Mouse (Mus musculus) embryonic facial prominence, embryonic 11.5 days (tissue): ENCODE results near the gene Atl3. TPM values are rescaled to one million over a fixed set of nuclear protein-coding genes. Genes with fewer than 3 reads are reported as not detected.
A peak's percentile ranks its signal among the peaks of the same experiment; 100 is the strongest.
"Not testable (repeated sequence)": the region's sequence is repeated elsewhere in the genome, so short reads cannot be mapped to it uniquely, and the experiment has no call there.

Experiments
- ATAC-seq: fragments of 200-750 bp; cut with Nextera tagmentation; replicated peaks from 2 replicates; pipeline ENCODE4 v1.8.0; 2017; ENCODE audit warnings: low read depth; ENCODE audit not compliant: insufficient number of reproducible peaks, low FRiP score, low TSS enrichment
- DNase-seq: peaks from one replicate; pipeline ENCODE4 v3.0.0-alpha.2; 2015; ENCODE audit warnings: low spot score
- H3K27ac ChIP-seq: fragments of 300-500 bp; sonication (generic); replicated peaks from 2 replicates; pipeline ENCODE4 v1.5.1; 2014; ENCODE audit warnings: mild to moderate bottlenecking, low read depth, low read length, control low read depth
- H3K27me3 ChIP-seq: fragments of 300-500 bp; sonication (generic); 2 replicates; pipeline ENCODE4 v1.6.1; 2014; ENCODE audit warnings: mild to moderate bottlenecking, low read length, moderate library complexity, mixed read lengths; ENCODE audit not compliant: control insufficient read depth, insufficient read depth
- H3K36me3 ChIP-seq: fragments of 300-500 bp; sonication (generic); replicated peaks from 2 replicates; pipeline ENCODE4 v1.6.1; 2014; ENCODE audit warnings: low read depth, mild to moderate bottlenecking, low read length, moderate library complexity, mixed read lengths; ENCODE audit not compliant: control insufficient read depth, insufficient read depth
- H3K4me1 ChIP-seq: fragments of 300-500 bp; sonication (generic); 2 replicates; pipeline ENCODE4 v1.6.1; 2014; ENCODE audit warnings: low read length, mixed read lengths; ENCODE audit not compliant: control insufficient read depth, insufficient read depth
- H3K4me2 ChIP-seq: fragments of 300-500 bp; sonication (generic); 2 replicates; pipeline ENCODE4 v1.6.1; 2014; ENCODE audit warnings: low read depth, mild to moderate bottlenecking, control low read depth, low read length, moderate library complexity
- H3K4me3 ChIP-seq: fragments of 300-500 bp; sonication (generic); 2 replicates; pipeline ENCODE4 v1.5.1; 2014; ENCODE audit warnings: low read depth, low read length, control low read depth
- H3K9ac ChIP-seq: fragments of 300-500 bp; sonication (generic); replicated peaks from 2 replicates; pipeline ENCODE4 v1.6.1; 2014; ENCODE audit warnings: mild to moderate bottlenecking, control low read depth, low read length
- H3K9me3 ChIP-seq: fragments of 300-500 bp; sonication (generic); replicated peaks from 2 replicates; pipeline ENCODE4 v1.6.1; 2016; ENCODE audit warnings: mild to moderate bottlenecking, low read length, inconsistent platforms, mixed read lengths; ENCODE audit not compliant: control insufficient read depth
- WGBS: fragments of 180-500 bp; shearing (Covaris S2); extraction: QIAGEN DNeasy Blood & Tissue Kit; methylation state at CpG from one replicate; pipeline ENCODE4 v1.1.7; 2014; 5-methylcytosine and 5-hydroxymethylcytosine counted together
- polyA plus RNA-seq: library from polyadenylated mRNA; unstranded; fragments of >200 nt; fragmentation: Nextera tagmentation; extraction: Ambion mirVana; gene quantifications from 2 replicates; pipeline ENCODE4 v1.2.1, GENCODE M21; 2014

The Atl3 gene
- polyA plus RNA-seq, 1 experiment from 2014 or later = 11.9 TPM

- DNase-seq = no peak
- Histone ChIP-seq H3K4me1 (no peaks in the 10 kb centered on the region), H3K27ac (no peak overlapping the region), H3K4me2 (no peak overlapping the region), H3K9me3 (no peaks in the 10 kb centered on the region), H3K4me3 (no peak overlapping the region), H3K9ac (no peak overlapping the region), H3K27me3 (no peaks in the 10 kb centered on the region), H3K36me3 (no peaks in the 10 kb centered on the region)
- 87% methylated on average over 6 of the region's 6 CpGs for WGBS
- ATAC-seq = no peak
Observed at GRCm38 (mm10) chr19:7491960-7492359, 1.9 kb upstream of the Atl3 start.

- no peak overlapping the region for H3K9ac ChIP-seq
- DNase-seq = no peak
- no peak overlapping the region for H3K27ac ChIP-seq
- H3K9me3 ChIP-seq = no peaks in the 10 kb centered on the region
- no peak for ATAC-seq
- no peaks in the 10 kb centered on the region for H3K4me1 ChIP-seq
- H3K4me3 ChIP-seq = no peak overlapping the region
- H3K36me3 ChIP-seq = no peaks in the 10 kb centered on the region
- 95% methylated on average over 2 of the region's 2 CpGs for WGBS
- no peak overlapping the region for H3K4me2 ChIP-seq
- no peaks in the 10 kb centered on the region for H3K27me3 ChIP-seq
Observed at GRCm38 (mm10) chr19:7492682-7493081, 1.2 kb upstream of the Atl3 start.

- no peaks in the 10 kb centered on the region for H3K9me3 ChIP-seq
- under 1% methylated on average over 84 of the region's 84 CpGs for whole genome bisulfite sequencing
- peak overlapping the region; percentile 43 for H3K4me3 ChIP-seq
- H3K4me2 ChIP-seq = peak overlapping the region; percentile 52
- peak overlapping the region; percentile 62 for H3K9ac ChIP-seq
- DNase-seq (peak; percentile 95), ATAC-seq (peak; percentile 97)
- no peaks in the 10 kb centered on the region for H3K4me1 ChIP-seq
- H3K36me3 ChIP-seq = no peaks in the 10 kb centered on the region
- H3K27me3 ChIP-seq = no peaks in the 10 kb centered on the region
- peak overlapping the region; percentile 72 for H3K27ac ChIP-seq
Observed at GRCm38 (mm10) chr19:7494187-7495015, 561 bp downstream of the Atl3 start.

GRCm38 (mm10) chr19:7495221-7496038 is 1.6 kb downstream of the Atl3 start:
- no peaks in the 10 kb centered on the region for H3K9me3 ChIP-seq
- H3K4me2 ChIP-seq = peak overlapping the region; percentile 52
- H3K9ac ChIP-seq = peak overlapping the region; percentile 62
- no peaks in the 10 kb centered on the region for H3K27me3 ChIP-seq
- H3K27ac ChIP-seq = no peak overlapping the region
- no peaks in the 10 kb centered on the region for H3K36me3 ChIP-seq
- DNase-seq (no peak), ATAC-seq (no peak)
- WGBS = 46% methylated on average over 14 of the region's 14 CpGs
- H3K4me1 ChIP-seq = no peaks in the 10 kb centered on the region
- peak overlapping the region; percentile 43 for H3K4me3 ChIP-seq

- not testable (repeated sequence) for H3K4me2 ChIP-seq, H3K4me1 ChIP-seq, ATAC-seq, H3K9me3 ChIP-seq, H3K36me3 ChIP-seq, H3K27me3 ChIP-seq, DNase-seq, H3K27ac ChIP-seq, H3K9ac ChIP-seq, H3K4me3 ChIP-seq
- WGBS = 86% methylated on average over 1 of the region's 1 CpGs
Observed at GRCm38 (mm10) chr19:7496070-7496469, 2.2 kb downstream of the Atl3 start.

GRCm38 (mm10) chr19:7498816-7499215 is 5.0 kb downstream of the Atl3 start:
- no peaks in the 10 kb centered on the region for H3K9me3 ChIP-seq
- no peak overlapping the region for H3K4me3 ChIP-seq
- DNase-seq (no peak), ATAC-seq (no peak)
- 95% methylated on average over 2 of the region's 2 CpGs for whole genome bisulfite sequencing
- no peaks in the 10 kb centered on the region for H3K4me1 ChIP-seq
- H3K9ac ChIP-seq = no peak overlapping the region
- H3K4me2 ChIP-seq = no peak overlapping the region
- no peaks in the 10 kb centered on the region for H3K27me3 ChIP-seq
- no peaks in the 10 kb centered on the region for H3K36me3 ChIP-seq
- H3K27ac ChIP-seq = no peak overlapping the region

- no peak overlapping the region for H3K4me3 ChIP-seq
- no peaks in the 10 kb centered on the region for H3K4me1 ChIP-seq
- no peaks in the 10 kb centered on the region for H3K36me3 ChIP-seq
- no peak overlapping the region for H3K4me2 ChIP-seq
- 84% methylated on average over 1 of the region's 1 CpGs for WGBS
- DNase-seq (no peak), ATAC-seq (no peak)
- no peaks in the 10 kb centered on the region for H3K9me3 ChIP-seq
- H3K27me3 ChIP-seq = no peaks in the 10 kb centered on the region
- no peak overlapping the region for H3K9ac ChIP-seq
- H3K27ac ChIP-seq = no peak overlapping the region
Observed at GRCm38 (mm10) chr19:7500701-7501100, 6.9 kb downstream of the Atl3 start.

- H3K9ac ChIP-seq = no peak overlapping the region
- 84% methylated on average over 2 of the region's 2 CpGs for WGBS
- H3K4me2 ChIP-seq = no peak overlapping the region
- no peaks in the 10 kb centered on the region for H3K4me1 ChIP-seq
- H3K9me3 ChIP-seq = no peaks in the 10 kb centered on the region
- no peaks in the 10 kb centered on the region for H3K27me3 ChIP-seq
- no peak overlapping the region for H3K4me3 ChIP-seq
- no peak overlapping the region for H3K27ac ChIP-seq
- no peak for DNase-seq
- no peak for ATAC-seq
- H3K36me3 ChIP-seq = no peaks in the 10 kb centered on the region
Observed at GRCm38 (mm10) chr19:7502432-7502831, 8.6 kb downstream of the Atl3 start.
